Mouse (Mus musculus): Measurements from ENCODE around the gene Gm10681.
"Not testable (repeated sequence)": the region's sequence is repeated elsewhere in the genome, so short reads cannot be mapped to it uniquely, and the experiment has no call there.

Gm10681 gene

DNA sequence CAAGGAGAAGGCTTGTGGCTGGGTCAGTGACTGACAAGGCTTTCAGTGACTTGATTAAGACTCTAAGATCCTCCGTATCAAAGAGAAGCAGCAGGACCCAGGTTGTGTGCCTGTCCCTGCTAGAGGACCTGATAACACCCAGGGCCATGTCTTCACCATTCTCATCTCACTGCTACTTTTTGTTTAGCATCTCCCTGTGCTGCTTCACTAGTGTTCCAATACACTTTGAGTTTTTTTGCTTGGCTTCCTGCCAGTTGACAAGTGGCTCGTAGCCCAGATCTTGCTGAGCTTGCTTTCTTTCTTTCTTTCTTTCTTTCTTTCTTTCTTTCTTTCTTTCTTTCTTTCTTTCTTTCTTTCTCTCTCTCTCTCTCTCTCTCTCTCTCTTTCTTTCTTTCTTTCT is 65.8 kb downstream of the Gm10681 start:
- not testable (repeated sequence) for DNase-seq (ENCODE audit: low read depth in 1 of 2, low spot score in 2 of 2)

- DNase-seq (ENCODE audit: low read depth in 1 of 2, low spot score in 2 of 2): not testable (repeated sequence)
Measured at GRCm38 (mm10) chr3:98510414-98510813, 78.2 kb downstream of the Gm10681 start, which contains the start of gene Hsd3b4. Hsd3b4 (minus strand) TSS chr3:98510514.

GRCm38 (mm10) chr3:98507229-98507628 is 81.4 kb downstream of the Gm10681 start:
- not testable (repeated sequence) for DNase-seq (ENCODE audit: low read depth in 1 of 2, low spot score in 2 of 2)

All from monocyte, adult 2 months (primary cell).